Mouse (Mus musculus): Measurements from ENCODE around the gene Smc3. TPM values are rescaled to one million over a fixed set of nuclear protein-coding genes. Genes with fewer than 3 reads are reported as not detected.
A peak's percentile ranks its signal among the peaks of the same experiment; 100 is the strongest.

Smc3 gene
- polyA plus RNA-seq, 1 experiment from 2014 or later = 78.8 TPM

- Histone ChIP-seq H3K36me3 (ENCODE audit: control insufficient read depth, insufficient read depth, low read length) (peaks cover 78% of the 10 kb centered on the region), H3K4me3 (ENCODE audit: low read depth, low read length) (no peak overlapping the region), H3K27ac (ENCODE audit: low read length) (no peak overlapping the region), H3K9ac (replicated peaks; ENCODE audit: low read depth, low read length) (no peak overlapping the region), H3K27me3 (ENCODE audit: control insufficient read depth, insufficient read depth, low read length) (no peaks in the 10 kb centered on the region), H3K9me3 (ENCODE audit: control insufficient read depth, low read depth, low read length) (no peaks in the 10 kb centered on the region), H3K4me1 (ENCODE audit: control insufficient read depth, insufficient read depth, low read length) (no peaks in the 10 kb centered on the region), H3K4me2 (replicated peaks; ENCODE audit: low read depth, low read length) (no peak overlapping the region)
- 92% methylated on average over 8 of the region's 8 CpGs for WGBS
- ATAC-seq (ENCODE audit: insufficient number of reproducible peaks, insufficient read depth, low FRiP score, low read depth) = no peak
Observed at GRCm38 (mm10) chr19:53638727-53639126, 38.5 kb downstream of the Smc3 start.

DNA sequence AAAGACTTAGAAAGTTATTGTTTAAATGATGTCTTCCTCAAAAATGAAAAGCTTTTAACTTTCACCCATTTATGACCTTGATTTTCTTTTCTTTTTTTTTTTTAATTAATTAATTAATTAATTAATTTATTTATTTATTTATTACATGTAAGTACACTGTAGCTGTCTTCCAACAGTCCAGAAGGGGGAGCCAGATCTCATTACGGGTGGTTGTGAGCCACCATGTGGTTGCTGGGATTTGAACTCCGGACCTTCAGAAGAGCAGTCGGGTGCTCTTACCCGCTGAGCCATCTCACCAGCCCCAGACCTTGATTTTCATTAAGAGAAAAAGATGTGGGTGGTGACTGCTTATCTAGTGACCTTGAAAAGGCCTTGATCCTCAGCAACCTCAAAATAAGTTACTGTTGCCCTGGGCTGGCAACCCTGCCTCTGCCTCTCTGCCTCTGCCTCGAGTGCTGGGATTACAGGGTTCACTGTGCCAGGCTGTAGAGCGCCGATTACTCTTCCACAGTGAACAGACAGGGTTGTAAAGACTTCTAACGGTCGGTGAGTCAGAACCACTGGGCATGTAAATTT, 43.9 kb downstream of the Smc3 start:
- H3K27me3 ChIP-seq (ENCODE audit: control insufficient read depth, insufficient read depth, low read length) = no peaks in the 10 kb centered on the region
- H3K9ac ChIP-seq (replicated peaks; ENCODE audit: low read depth, low read length) = no peak overlapping the region
- no peaks in the 10 kb centered on the region for H3K9me3 ChIP-seq (ENCODE audit: control insufficient read depth, low read depth, low read length)
- no peak overlapping the region for H3K27ac ChIP-seq (ENCODE audit: low read length)
- H3K4me1 ChIP-seq (ENCODE audit: control insufficient read depth, insufficient read depth, low read length) = no peaks in the 10 kb centered on the region
- H3K4me3 ChIP-seq (ENCODE audit: low read depth, low read length) = no peak overlapping the region
- WGBS = 89% methylated on average over 9 of the region's 9 CpGs
- ATAC-seq (ENCODE audit: insufficient number of reproducible peaks, insufficient read depth, low FRiP score, low read depth) = no peak
- H3K36me3 ChIP-seq (ENCODE audit: control insufficient read depth, insufficient read depth, low read length) = peaks cover 63% of the 10 kb centered on the region
- H3K4me2 ChIP-seq (replicated peaks; ENCODE audit: low read depth, low read length) = no peak overlapping the region

- Histone ChIP-seq H3K9me3 (ENCODE audit: control insufficient read depth, low read depth, low read length) (no peaks in the 10 kb centered on the region), H3K4me3 (ENCODE audit: low read depth, low read length) (no peak overlapping the region), H3K27me3 (ENCODE audit: control insufficient read depth, insufficient read depth, low read length) (no peaks in the 10 kb centered on the region), H3K4me1 (ENCODE audit: control insufficient read depth, insufficient read depth, low read length) (0 out of 2 replicates have a peak, but pooled peaks cover 4% of the 10 kb centered on the region), H3K27ac (ENCODE audit: low read length) (no peak overlapping the region), H3K36me3 (ENCODE audit: control insufficient read depth, insufficient read depth, low read length) (peaks cover 40% of the 10 kb centered on the region), H3K4me2 (replicated peaks; ENCODE audit: low read depth, low read length) (no peak overlapping the region), H3K9ac (replicated peaks; ENCODE audit: low read depth, low read length) (no peak overlapping the region)
- WGBS = 79% methylated on average over 9 of the region's 9 CpGs
- no peak for ATAC-seq (ENCODE audit: insufficient number of reproducible peaks, insufficient read depth, low FRiP score, low read depth)
Observed at GRCm38 (mm10) chr19:53647301-53647700, 47.1 kb downstream of the Smc3 start.

GRCm38 (mm10) chr19:53648056-53648455, 47.9 kb downstream of the Smc3 start:
- ATAC-seq (ENCODE audit: insufficient number of reproducible peaks, insufficient read depth, low FRiP score, low read depth) = no peak
- H3K36me3 ChIP-seq (ENCODE audit: control insufficient read depth, insufficient read depth, low read length) = peaks cover 38% of the 10 kb centered on the region
- no peaks in the 10 kb centered on the region for H3K9me3 ChIP-seq (ENCODE audit: control insufficient read depth, low read depth, low read length)
- no peak overlapping the region for H3K9ac ChIP-seq (replicated peaks; ENCODE audit: low read depth, low read length)
- no peak overlapping the region for H3K4me3 ChIP-seq (ENCODE audit: low read depth, low read length)
- no peaks in the 10 kb centered on the region for H3K27me3 ChIP-seq (ENCODE audit: control insufficient read depth, insufficient read depth, low read length)
- WGBS = 45% methylated on average over 5 of the region's 5 CpGs
- peaks cover 9% of the 10 kb centered on the region; the same call in 1 of the 2 replicates for H3K4me1 ChIP-seq (ENCODE audit: control insufficient read depth, insufficient read depth, low read length)
- H3K4me2 ChIP-seq (replicated peaks; ENCODE audit: low read depth, low read length) = no peak overlapping the region
- no peak overlapping the region for H3K27ac ChIP-seq (ENCODE audit: low read length)

DNA sequence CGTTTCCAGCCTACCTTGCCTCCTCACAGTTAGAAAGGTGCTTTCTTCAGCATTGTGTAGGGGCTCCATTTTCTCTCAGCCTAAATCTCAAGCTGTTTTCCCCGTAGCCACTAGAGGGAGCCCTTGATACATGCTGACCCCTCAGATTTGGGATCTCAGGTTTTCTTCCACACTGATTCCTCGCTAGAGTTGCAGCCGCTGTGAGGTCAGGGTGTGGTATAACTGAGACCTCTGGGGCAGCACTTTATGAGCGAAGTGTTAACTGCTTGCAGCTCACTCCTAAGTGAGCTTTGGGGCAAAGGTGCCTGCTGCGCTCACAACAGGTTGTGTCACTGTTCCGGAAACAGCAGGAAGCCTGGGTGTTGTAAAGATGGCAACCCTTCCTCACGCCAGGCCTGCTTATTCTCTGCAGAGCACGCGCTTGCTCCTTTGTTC, 48.6 kb downstream of the Smc3 start:
- H3K9me3 ChIP-seq (ENCODE audit: control insufficient read depth, low read depth, low read length) = no peaks in the 10 kb centered on the region
- H3K4me1 ChIP-seq (ENCODE audit: control insufficient read depth, insufficient read depth, low read length) = peaks cover 13% of the 10 kb centered on the region
- no peak overlapping the region for H3K9ac ChIP-seq (replicated peaks; ENCODE audit: low read depth, low read length)
- H3K4me2 ChIP-seq (replicated peaks; ENCODE audit: low read depth, low read length) = no peak overlapping the region
- peak; percentile 55; the same call in 1 of the 2 replicates for ATAC-seq (ENCODE audit: insufficient number of reproducible peaks, insufficient read depth, low FRiP score, low read depth)
- no peak overlapping the region for H3K27ac ChIP-seq (ENCODE audit: low read length)
- no peak overlapping the region for H3K4me3 ChIP-seq (ENCODE audit: low read depth, low read length)
- H3K36me3 ChIP-seq (ENCODE audit: control insufficient read depth, insufficient read depth, low read length) = peaks cover 33% of the 10 kb centered on the region
- no peaks in the 10 kb centered on the region for H3K27me3 ChIP-seq (ENCODE audit: control insufficient read depth, insufficient read depth, low read length)
- 39% methylated on average over 10 of the region's 10 CpGs for WGBS

DNA sequence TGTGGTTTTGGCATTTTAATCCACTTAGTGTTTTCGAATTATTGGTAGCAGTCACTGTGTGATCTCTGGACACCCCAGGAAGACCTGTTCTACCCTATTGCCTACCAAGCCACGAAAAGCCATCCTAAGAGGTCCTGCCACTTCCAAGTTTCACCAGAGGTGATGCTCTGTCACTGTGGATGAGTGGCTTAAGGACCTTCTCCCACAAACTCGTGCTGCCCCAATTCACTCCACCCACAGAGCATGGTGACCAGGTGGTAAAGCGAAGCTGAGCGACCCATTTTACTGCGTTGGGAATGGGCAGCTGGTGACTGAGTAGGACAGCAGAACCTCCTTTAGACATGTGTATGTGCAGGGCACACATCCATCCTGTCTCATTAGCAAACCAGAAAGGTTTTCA, 49.2 kb downstream of the Smc3 start:
- no peak overlapping the region for H3K4me3 ChIP-seq (ENCODE audit: low read depth, low read length)
- no peaks in the 10 kb centered on the region for H3K27me3 ChIP-seq (ENCODE audit: control insufficient read depth, insufficient read depth, low read length)
- no peaks in the 10 kb centered on the region for H3K9me3 ChIP-seq (ENCODE audit: control insufficient read depth, low read depth, low read length)
- no peak overlapping the region for H3K9ac ChIP-seq (replicated peaks; ENCODE audit: low read depth, low read length)
- WGBS = 87% methylated on average over 6 of the region's 6 CpGs
- H3K4me2 ChIP-seq (replicated peaks; ENCODE audit: low read depth, low read length) = no peak overlapping the region
- H3K4me1 ChIP-seq (ENCODE audit: control insufficient read depth, insufficient read depth, low read length) = peaks cover 18% of the 10 kb centered on the region
- no peak for ATAC-seq (ENCODE audit: insufficient number of reproducible peaks, insufficient read depth, low FRiP score, low read depth)
- H3K36me3 ChIP-seq (ENCODE audit: control insufficient read depth, insufficient read depth, low read length) = peaks cover 29% of the 10 kb centered on the region
- H3K27ac ChIP-seq (ENCODE audit: low read length) = no peak overlapping the region

DNA sequence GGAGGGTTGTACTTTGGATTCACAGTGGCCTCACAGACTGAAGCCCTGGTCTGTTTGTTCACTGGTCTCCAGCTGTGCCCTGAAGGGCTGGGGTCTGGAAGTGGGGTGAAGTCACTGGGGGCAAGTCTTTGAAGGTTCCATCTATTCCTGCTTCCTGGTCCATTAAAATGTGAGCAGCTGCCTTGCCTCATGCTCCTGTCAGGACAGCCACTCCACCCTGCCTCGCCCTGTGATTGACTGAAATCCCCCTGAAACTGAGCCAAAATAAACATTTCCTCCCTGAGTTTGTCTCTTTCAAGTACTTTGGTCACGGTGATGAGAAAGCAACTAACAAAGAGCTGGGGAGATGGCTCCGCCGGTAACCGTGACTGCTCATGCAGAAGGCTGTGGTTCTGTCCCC, 49.6 kb downstream of the Smc3 start:
- WGBS = 27% methylated on average over 5 of the region's 5 CpGs
- H3K9ac ChIP-seq (replicated peaks; ENCODE audit: low read depth, low read length) = no peak overlapping the region
- H3K4me2 ChIP-seq (replicated peaks; ENCODE audit: low read depth, low read length) = no peak overlapping the region
- no peaks in the 10 kb centered on the region for H3K9me3 ChIP-seq (ENCODE audit: control insufficient read depth, low read depth, low read length)
- no peak overlapping the region for H3K27ac ChIP-seq (ENCODE audit: low read length)
- no peaks in the 10 kb centered on the region for H3K27me3 ChIP-seq (ENCODE audit: control insufficient read depth, insufficient read depth, low read length)
- H3K36me3 ChIP-seq (ENCODE audit: control insufficient read depth, insufficient read depth, low read length) = peaks cover 26% of the 10 kb centered on the region
- H3K4me3 ChIP-seq (ENCODE audit: low read depth, low read length) = no peak overlapping the region
- H3K4me1 ChIP-seq (ENCODE audit: control insufficient read depth, insufficient read depth, low read length) = peaks cover 18% of the 10 kb centered on the region
- no peak for ATAC-seq (ENCODE audit: insufficient number of reproducible peaks, insufficient read depth, low FRiP score, low read depth)

DNA sequence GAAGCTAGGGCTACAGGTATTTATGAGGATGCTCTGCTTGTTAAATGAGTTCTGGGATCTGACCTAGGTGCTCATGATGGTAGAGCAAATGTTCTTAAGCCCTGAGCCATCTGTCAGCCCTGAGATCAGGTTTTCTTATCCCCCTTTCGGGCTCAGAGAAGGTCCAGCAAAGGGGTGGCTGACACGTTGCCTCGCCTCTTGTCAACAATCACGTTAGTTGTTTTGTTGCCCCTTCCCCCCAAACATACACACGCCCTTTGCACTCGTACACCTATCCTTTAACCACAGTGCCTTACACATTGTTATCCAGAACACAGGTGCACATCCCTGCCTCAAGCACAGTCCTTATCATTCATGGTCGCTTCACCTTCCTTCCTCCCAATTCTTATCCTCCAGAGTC, 50.7 kb downstream of the Smc3 start:
- ATAC-seq (ENCODE audit: insufficient number of reproducible peaks, insufficient read depth, low FRiP score, low read depth) = no peak
- Histone ChIP-seq H3K27me3 (ENCODE audit: control insufficient read depth, insufficient read depth, low read length) (no peaks in the 10 kb centered on the region), H3K36me3 (ENCODE audit: control insufficient read depth, insufficient read depth, low read length) (peaks cover 17% of the 10 kb centered on the region), H3K9ac (replicated peaks; ENCODE audit: low read depth, low read length) (no peak overlapping the region), H3K4me3 (ENCODE audit: low read depth, low read length) (no peak overlapping the region), H3K4me2 (replicated peaks; ENCODE audit: low read depth, low read length) (no peak overlapping the region), H3K27ac (ENCODE audit: low read length) (no peak overlapping the region), H3K4me1 (ENCODE audit: control insufficient read depth, insufficient read depth, low read length) (peaks cover 18% of the 10 kb centered on the region), H3K9me3 (ENCODE audit: control insufficient read depth, low read depth, low read length) (no peaks in the 10 kb centered on the region)
- WGBS = 72% methylated on average over 7 of the region's 7 CpGs

- Histone ChIP-seq H3K27ac (ENCODE audit: low read length) (no peak overlapping the region), H3K27me3 (ENCODE audit: control insufficient read depth, insufficient read depth, low read length) (no peaks in the 10 kb centered on the region), H3K4me2 (replicated peaks; ENCODE audit: low read depth, low read length) (no peak overlapping the region), H3K9me3 (ENCODE audit: control insufficient read depth, low read depth, low read length) (no peaks in the 10 kb centered on the region), H3K4me3 (ENCODE audit: low read depth, low read length) (no peak overlapping the region), H3K36me3 (ENCODE audit: control insufficient read depth, insufficient read depth, low read length) (peaks cover 6% of the 10 kb centered on the region; the same call in 1 of the 2 replicates), H3K4me1 (ENCODE audit: control insufficient read depth, insufficient read depth, low read length) (peaks cover 18% of the 10 kb centered on the region), H3K9ac (replicated peaks; ENCODE audit: low read depth, low read length) (no peak overlapping the region)
- WGBS = 65% methylated on average over 9 of the region's 9 CpGs
- ATAC-seq (ENCODE audit: insufficient number of reproducible peaks, insufficient read depth, low FRiP score, low read depth) = no peak
Observed at GRCm38 (mm10) chr19:53652267-53652666, 52.1 kb downstream of the Smc3 start.

Data from stomach, embryonic 14.5 days (tissue).